Mouse (Mus musculus): ENCODE data around the gene Barhl1. TPM values are rescaled to one million over a fixed set of nuclear protein-coding genes. Genes with fewer than 3 reads are reported as not detected.

The Barhl1 gene
- total RNA-seq (2015) (not detected in 2 replicates), total RNA-seq (2017) (0.24 TPM in 1 of 2 replicates, not detected in the other)

DNA sequence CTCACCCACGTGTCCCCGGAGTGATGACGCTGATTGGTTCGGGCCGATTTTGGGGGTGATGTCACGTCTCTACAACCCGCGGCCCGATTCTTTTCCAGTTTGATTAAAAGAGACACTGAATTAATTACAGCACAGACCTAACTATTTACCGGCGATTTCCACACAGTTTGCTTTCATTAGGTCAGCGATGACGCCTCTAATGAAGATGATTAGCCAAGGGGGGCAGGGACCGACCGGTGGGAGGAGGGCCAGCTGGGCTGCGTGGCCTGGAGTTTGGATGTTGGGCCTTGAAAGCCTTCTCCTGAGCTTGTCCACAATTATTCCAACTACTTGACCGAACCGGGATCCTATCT, at the start of gene Barhl1:
Gene Barhl1 (minus strand): TSS at position 156 of the 353 bp plus-strand sequence.
- no peak for ATAC-seq (replicated peaks; ENCODE audit: poor library complexity)

- ATAC-seq (replicated peaks; ENCODE audit: poor library complexity), result no peak
These were observed 47.1 kb upstream of the Barhl1 start for GRCm38 (mm10) chr2:28963565-28963964.

DNA sequence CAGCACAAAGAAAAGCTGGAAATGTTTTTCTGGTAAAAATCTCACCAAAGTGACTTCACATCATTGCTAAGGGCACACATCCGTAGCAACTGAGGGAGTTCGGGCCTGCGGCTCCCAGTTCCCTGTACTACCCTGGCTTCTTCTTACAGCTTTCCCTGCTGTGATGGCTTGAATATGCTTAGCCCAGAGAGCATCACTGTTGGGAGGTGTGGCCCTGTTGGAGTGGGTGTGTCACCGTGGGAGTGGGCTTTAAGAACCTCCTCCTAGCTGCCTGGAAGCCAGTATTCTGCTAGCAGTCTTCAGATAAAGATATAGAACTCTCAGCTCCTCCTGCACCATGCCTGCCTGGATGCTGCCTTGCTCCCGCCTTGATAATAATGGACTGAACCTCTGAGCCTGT, 45.2 kb upstream of the Barhl1 start:
- no peak for ATAC-seq (replicated peaks; ENCODE audit: poor library complexity)

- no peak for ATAC-seq (replicated peaks; ENCODE audit: poor library complexity)
These were observed 44.6 kb upstream of the Barhl1 start for GRCm38 (mm10) chr2:28961024-28961585.

DNA sequence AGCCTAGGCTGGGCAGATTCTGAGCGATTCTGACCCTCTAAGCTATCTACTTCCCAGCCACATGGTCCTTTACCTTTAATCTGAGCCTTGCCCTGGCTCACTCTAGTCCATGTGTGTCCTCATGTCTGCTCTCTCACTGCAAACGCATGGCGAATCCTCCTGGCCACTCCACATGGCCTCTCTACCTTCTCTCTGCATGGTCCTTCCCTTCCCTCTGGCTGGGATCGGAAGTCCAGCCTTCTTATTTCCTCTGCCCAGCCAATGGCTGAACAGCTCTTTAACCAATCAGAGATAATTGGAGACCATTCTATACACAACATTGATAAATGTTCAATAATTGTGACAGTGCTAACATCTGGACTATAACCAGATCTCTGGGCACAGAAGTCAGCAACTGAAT, 40.4 kb upstream of the Barhl1 start:
- no peak for ATAC-seq (replicated peaks; ENCODE audit: poor library complexity)

DNA sequence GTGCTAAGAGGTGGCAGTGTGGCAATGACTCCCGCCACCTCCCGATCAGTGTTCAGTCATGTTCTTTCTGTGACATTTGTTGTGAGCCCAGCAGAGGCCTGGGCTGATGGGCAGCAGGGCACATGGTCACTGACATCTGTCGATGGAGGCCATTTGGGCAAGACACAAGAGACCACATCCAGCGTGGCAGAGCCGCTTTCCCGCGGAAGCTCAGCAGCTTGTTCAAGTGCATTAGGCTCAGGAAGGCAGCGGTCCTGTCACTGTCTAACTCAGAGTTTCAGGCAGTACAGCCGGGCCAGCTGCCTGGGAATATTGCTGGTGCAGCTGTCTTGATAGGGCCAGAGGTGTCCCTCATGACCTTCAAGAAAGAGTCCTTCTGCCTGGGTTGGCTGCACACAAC, 38.1 kb upstream of the Barhl1 start:
- ATAC-seq (replicated peaks; ENCODE audit: poor library complexity), result no peak

GRCm38 (mm10) chr2:28952981-28953380, 36.5 kb upstream of the Barhl1 start:
- no peak for ATAC-seq (replicated peaks; ENCODE audit: poor library complexity)

GRCm38 (mm10) chr2:28946312-28946711, 29.8 kb upstream of the Barhl1 start:
- ATAC-seq (replicated peaks; ENCODE audit: poor library complexity), result no peak

DNA sequence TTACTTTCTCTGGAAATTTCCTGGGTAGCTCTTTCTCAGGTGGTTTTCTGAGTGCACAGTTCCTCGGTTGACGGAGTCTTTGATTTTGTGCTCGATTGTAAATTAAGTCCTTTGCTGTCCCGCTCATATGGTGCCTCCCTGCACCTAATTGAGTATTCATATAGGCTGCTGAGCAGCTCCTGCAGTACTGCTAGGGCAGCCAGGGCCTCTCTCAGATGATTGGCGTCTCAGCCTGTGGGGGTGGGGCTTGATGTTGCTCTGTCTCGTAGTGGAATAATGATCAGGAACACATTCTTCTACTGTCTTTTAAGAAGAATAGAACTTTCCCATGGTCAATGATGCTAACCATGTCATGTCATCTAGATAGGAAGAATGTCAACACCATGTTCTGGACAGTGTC, 28.9 kb upstream of the Barhl1 start:
- no peak for ATAC-seq (replicated peaks; ENCODE audit: poor library complexity)

- ATAC-seq (replicated peaks; ENCODE audit: poor library complexity), result no peak
These were observed 27.4 kb upstream of the Barhl1 start for GRCm38 (mm10) chr2:28943666-28944516.

DNA sequence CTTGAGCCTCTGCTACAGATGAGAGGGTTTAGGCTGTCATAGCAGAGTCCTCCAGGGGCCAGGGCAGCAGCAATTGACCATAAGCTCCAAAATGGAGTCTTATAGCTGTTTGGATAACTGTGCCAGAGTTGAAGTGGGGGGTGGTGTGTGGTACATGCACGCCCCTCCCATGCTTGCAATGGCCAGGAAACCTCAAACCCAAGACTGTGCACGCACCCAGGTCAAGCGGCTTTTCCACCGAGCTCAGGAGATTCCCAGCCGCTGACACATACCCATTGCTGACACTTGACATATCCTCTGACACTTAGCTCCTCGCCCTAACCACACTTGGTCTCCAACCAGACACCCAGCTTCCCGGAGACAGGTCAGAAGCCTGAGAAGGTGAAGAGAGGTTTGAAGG, 22.5 kb upstream of the Barhl1 start:
- ATAC-seq (replicated peaks; ENCODE audit: poor library complexity), result no peak

DNA sequence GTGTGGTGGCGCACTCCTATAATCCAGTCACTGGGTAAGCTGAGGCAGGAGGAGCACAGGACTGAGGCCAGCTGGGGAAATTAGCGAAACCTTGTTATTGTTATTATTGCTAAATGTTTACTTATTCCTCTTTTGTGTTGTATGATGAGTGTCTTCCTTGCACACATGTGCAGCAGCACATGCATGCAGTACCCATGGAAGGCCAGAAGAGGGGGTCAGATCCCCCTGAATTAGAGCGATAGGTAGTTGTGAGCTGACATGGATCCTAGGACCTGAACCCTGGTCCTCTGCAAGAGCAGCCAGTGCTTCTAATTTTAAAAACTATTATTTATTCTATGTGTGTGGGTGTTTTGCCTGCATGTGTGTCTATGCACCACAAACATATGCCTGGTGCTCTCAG, 14.1 kb upstream of the Barhl1 start:
- no peak for ATAC-seq (replicated peaks; ENCODE audit: poor library complexity)

GRCm38 (mm10) chr2:28923912-28924311, 7.4 kb upstream of the Barhl1 start:
- peak; percentile 50 for ATAC-seq (replicated peaks; ENCODE audit: poor library complexity)

DNA sequence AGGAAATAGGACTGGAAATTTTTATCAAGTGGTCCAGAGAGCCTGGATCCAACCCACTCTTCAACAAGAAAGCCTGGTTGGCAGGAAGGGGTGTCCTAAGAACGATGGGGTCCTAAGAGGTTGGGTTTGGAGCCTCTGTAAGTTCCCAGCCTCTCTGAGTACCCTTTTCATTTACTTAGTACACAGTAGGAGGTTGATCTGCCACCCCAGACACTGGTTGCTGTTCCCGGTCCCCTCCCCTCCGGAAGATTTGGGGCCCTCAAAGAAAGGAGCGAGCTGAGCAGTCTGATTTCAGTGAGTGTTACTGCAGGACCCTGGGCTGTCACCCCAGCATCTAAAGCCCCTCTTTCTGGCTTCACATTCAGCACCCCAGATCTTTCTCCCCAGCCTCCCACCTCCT, 2.5 kb upstream of the Barhl1 start:
- no peak for ATAC-seq (replicated peaks; ENCODE audit: poor library complexity)

GRCm38 (mm10) chr2:28917518-28918361, 1.3 kb upstream of the Barhl1 start:
- ATAC-seq (replicated peaks; ENCODE audit: poor library complexity), result no peak

DNA sequence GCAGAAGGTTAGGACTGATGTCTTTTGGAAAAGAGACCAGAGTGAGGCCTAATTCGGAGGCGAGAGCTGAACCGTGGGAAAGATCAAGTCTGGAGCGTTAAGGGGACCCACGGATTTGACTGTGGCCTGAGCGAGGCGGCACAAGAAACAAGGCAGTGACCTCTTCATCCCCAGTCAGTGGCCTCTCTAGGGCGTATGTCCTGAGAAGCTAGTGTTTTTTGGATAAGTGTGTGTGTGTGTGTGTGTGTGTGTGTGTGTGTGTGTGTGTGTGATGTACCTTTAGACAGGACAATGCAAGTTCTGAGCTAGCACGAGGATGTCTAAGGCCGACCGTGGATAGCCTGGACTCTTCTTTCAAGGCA, 669 bp upstream of the Barhl1 start:
- ATAC-seq (replicated peaks; ENCODE audit: poor library complexity), result no peak

DNA sequence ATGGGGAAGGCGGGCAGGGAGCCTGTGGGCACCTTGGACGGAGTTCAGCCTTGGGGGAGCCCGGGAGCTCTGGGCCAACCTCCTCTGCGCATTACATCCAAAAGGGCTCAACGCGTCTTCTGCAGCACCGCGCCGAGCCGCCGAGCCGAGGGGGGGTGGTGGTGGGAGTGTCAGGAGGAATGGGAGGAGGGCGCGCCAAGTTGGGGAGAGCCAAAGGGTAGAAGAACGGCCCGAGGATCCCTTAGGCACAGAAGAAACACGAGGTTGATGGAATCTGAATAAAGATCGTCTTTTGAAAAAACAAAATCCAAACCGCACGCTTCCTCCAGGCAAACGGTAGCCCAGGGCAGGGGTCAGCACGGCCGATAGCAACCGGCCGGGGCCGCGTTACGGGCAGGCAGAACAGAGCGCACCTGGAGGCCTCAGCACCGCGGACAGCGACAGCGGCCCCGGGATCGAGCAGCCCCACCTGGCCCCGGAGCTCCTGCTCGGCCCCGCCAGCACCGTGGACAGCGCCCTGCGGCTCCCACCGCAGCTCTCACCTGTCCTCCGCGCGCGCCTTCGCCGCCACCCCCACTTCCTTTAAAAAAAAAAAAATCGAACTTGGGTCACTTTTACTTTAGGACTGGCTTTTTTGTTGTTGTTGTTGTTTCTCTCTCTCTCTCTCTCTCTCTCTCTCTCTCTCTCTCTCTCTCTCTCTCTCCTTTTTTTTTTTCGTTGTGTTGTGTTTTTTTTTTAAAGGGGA, 528 bp downstream of the Barhl1 start:
- ATAC-seq (replicated peaks; ENCODE audit: poor library complexity), result peak; percentile 89

GRCm38 (mm10) chr2:28915104-28915738, 1.2 kb downstream of the Barhl1 start:
- no peak for ATAC-seq (replicated peaks; ENCODE audit: poor library complexity)

DNA sequence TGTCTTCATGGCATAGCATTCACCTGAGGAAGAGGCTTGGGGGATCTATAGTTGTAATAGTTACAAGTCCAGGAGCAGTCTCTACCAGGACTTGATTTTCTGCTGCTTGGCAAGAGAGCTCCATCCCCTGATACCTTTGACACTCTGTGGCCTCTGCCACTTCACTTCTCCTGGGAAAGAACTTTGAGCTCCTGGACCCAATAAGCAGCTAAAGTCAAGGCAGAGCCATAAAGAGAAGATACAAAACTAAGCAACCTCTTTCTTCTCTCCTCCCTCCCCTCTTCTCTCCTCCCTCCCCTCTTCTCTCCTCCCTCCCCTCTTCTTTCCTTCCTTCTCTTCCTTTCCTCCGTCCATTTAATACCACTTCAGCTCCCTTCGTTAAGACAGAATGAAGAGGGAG, 2.3 kb downstream of the Barhl1 start:
- no peak for ATAC-seq (replicated peaks; ENCODE audit: poor library complexity)

DNA sequence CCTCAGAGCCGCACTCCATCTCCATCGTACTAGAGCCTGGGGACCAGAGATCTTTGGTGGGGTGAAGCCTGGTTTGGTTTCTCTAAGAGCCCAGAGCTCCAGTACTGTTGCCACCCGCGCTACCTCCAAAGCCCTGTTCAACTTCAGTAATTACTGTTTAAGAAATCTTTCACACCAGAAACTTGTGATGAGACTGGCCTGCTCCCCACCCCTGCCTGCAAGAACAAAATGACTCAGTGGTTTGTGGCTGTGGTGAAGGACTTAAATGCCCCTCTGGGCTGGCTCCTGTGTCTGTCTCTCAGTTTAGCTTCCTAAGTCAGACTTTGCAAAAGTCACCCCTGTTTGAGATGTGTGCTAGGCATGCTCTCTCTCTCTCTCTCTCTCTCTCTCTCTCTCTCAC, 3.5 kb downstream of the Barhl1 start:
- no peak for ATAC-seq (replicated peaks; ENCODE audit: poor library complexity)
